Mouse (Mus musculus) CD4-positive naive resting alpha-beta T cell, adult 76 days (primary cell): ENCODE measurements around the gene Magohb. TPM values are rescaled to one million over a fixed set of nuclear protein-coding genes. Genes with fewer than 3 reads are reported as not detected.

Source experiments
- total RNA-seq: library from RNA; stranded (reverse); gene quantifications from one replicate; pipeline ENCODE4 v1.2.4, GENCODE M21; 2023

Gene Magohb
- 5.8 TPM for total RNA-seq

DNA sequence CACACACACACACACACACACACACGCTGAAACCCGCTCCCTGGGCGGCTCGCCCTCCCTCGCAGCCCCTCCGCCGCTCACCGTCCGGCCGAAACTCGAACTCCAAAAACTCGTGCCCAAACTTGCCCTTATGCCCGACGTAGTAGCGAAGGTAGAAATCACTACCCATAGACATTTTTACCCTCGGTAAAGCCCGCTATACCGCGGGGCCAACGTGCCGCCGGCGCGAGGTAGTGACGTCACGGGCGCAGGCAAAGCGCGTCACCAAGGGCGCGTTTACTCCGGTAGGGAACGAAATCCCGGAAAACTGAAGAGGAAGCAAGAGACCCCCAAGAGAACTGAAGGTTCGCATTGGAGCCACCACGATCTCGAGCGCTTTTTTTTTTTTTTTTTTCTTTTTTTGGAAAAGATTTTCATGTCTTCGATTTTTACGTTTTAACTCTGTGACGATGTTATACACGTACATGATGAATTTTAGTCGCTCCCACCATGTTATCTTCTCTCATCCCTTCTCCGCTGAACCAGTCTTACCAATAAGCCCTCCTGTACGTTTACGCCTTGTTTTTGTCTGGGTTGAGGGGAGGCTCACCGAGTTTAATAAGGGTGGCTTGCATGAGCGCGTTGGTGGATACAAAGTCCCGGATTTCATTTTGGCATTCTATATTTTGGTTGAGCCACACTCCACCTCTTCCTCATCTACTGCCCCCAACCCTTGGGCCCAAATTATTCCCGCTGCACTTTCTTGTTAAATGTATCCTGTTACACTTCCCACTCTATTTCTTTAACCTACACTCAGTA, at the start of gene Magohb:
Gene Magohb (minus strand): TSS at position 254 of the 798 bp plus-strand sequence.

DNA sequence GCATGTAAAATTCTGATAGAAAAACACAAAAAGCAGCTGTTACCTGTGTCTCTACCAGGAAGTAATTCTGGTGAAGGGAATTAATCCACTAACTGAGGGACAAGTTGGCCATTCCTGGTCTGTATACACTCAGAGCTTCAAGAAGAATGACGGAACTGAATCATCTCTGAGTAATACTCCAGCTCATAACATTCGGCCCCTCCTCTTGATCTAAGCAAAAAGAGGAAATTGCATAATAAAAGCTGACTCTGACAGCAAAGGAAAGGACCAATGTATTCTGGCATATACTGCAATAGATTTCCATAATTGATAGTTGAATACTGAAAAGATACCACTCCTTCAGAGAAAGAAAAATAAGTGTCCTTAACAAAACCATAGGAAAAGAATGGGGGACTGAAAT, 45.8 kb downstream of the Magohb start, which contains the start of gene Klra2:
Gene Klra2 (minus strand): TSS at position 157 of the 400 bp plus-strand sequence.

Other genes with a start within 250 kb of the Magohb start
- not detected for gene Klra2, start 45.9 kb downstream of the Magohb start, total RNA-seq
- gene Styk1, start 60.4 kb upstream of the Magohb start, total RNA-seq = 0.73 TPM
- gene Ybx3, start 95.2 kb upstream of the Magohb start, total RNA-seq = 20.7 TPM
- not detected for gene 5430401F13Rik, start 193.2 kb upstream of the Magohb start, total RNA-seq
- not detected for gene Gm6619, start 193.2 kb upstream of the Magohb start, total RNA-seq